Mouse (Mus musculus) B cell, adult 2 months (primary cell): ENCODE measurements at regions not wholly inside any gene's neighbourhood (a gene's known extent, or its start where the extent isn't known, plus 50 kb on each side); places are given as distances from the start of the nearest gene placed in this dataset.

ENCODE experiments used
- DNase-seq, 2 experiments: peaks; one replicate each; pipeline ENCODE4 v3.0.0; 2022

GRCm38 (mm10) chr8:40186715-40187583 lies 487.9 kb upstream of the Adam24 start:
- DNase-seq: no peak

GRCm38 (mm10) chr8:40187584-40187934 lies 487.3 kb upstream of the Adam24 start:
- DNase-seq: no peak

GRCm38 (mm10) chr8:40192266-40192665 lies 482.6 kb upstream of the Adam24 start:
- no peak for DNase-seq

- no peak for DNase-seq
These were observed 481.7 kb upstream of the Adam24 start for GRCm38 (mm10) chr8:40193148-40193547.

GRCm38 (mm10) chr8:40210871-40211270 lies 464.0 kb upstream of the Adam24 start:
- no peak for DNase-seq

- DNase-seq: no peak
These were observed 451.4 kb upstream of the Adam24 start for GRCm38 (mm10) chr8:40223521-40223920.

- DNase-seq: no peak
These were observed 447.6 kb upstream of the Adam24 start for GRCm38 (mm10) chr8:40227262-40227661.
